Mouse (Mus musculus) kidney, adult 2 months (tissue): Measurements from ENCODE around the gene Fxyd6. TPM values are rescaled to one million over a fixed set of nuclear protein-coding genes. Genes with fewer than 3 reads are reported as not detected.

Experiments used
- DNase-seq: peaks from one replicate; pipeline ENCODE4 v3.0.0; 2021
- H3K27ac ChIP-seq: fragments of 200-500 bp; 2 replicates; pipeline ENCODE4 v1.5.1; 2012; ENCODE audit warnings: low read depth, low read length, control low read depth, inconsistent platforms; ENCODE audit not compliant: insufficient read depth
- H3K27me3 ChIP-seq: fragments of 200-500 bp; replicated peaks from 2 replicates; pipeline ENCODE4 v1.6.1; 2012; ENCODE audit warnings: mild to moderate bottlenecking, moderate library complexity, low read length, inconsistent platforms; ENCODE audit not compliant: control insufficient read depth, insufficient read depth
- H3K36me3 ChIP-seq: fragments of 200-500 bp; 2 replicates; pipeline ENCODE4 v1.6.1; 2012; ENCODE audit warnings: mild to moderate bottlenecking, moderate library complexity, low read length, inconsistent platforms; ENCODE audit not compliant: control insufficient read depth, insufficient read depth
- H3K4me1 ChIP-seq: fragments of 200-500 bp; 2 replicates; pipeline ENCODE4 v1.6.1; 2011; ENCODE audit warnings: low read length; ENCODE audit not compliant: control insufficient read depth, insufficient read depth
- H3K4me3 ChIP-seq: fragments of 200-500 bp; 2 replicates; pipeline ENCODE4 v1.5.1; 2011; ENCODE audit warnings: mild to moderate bottlenecking, low read depth, low read length, control low read depth; ENCODE audit not compliant: insufficient read depth
- CTCF ChIP-seq: fragments of 200-500 bp; conservative IDR thresholded peaks from 2 replicates; pipeline ENCODE4 v1.5.1; 2011; ENCODE audit warnings: low read depth, mild to moderate bottlenecking, control low read depth, low read length, moderate library complexity, mixed read lengths; ENCODE audit not compliant: insufficient read depth, insufficient read length
- POLR2A ChIP-seq: fragments of 200-500 bp; IDR thresholded peaks from one replicate; pipeline ENCODE4 v1.6.1; 2011; ENCODE audit warnings: low read depth, low read length, control low read depth
- WGBS: fragments of 180-500 bp; shearing (Covaris S2); methylation state at CpG from one replicate; pipeline ENCODE4 v1.1.7; 2018; 5-methylcytosine and 5-hydroxymethylcytosine counted together
- polyA plus RNA-seq: library from polyadenylated mRNA; depleted of rRNA; stranded (reverse); fragments of >200 nt; gene quantifications from 2 replicates; pipeline ENCODE4 v1.2.3, GENCODE M21; 2012

The Fxyd6 gene
- polyA plus RNA-seq, 1 experiment, result 20.3 TPM

DNA sequence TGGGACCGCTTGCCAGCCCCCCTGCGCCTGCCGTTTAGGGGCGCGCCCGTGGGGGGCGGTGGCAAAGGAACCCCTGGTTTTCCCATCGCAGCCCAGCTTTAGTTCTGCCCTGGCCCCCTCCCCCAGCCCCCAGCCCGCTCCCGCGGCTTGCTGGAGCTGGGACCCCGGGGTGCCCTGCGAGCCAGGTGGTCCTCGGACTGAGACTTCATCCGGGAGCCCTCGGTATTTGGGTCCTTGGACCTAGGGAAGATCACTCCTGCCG is 60.6 kb downstream of the Fxyd6 start:
- 2% methylated on average over 17 of the region's 17 CpGs for WGBS
- H3K36me3 ChIP-seq, result no peaks in the 10 kb centered on the region
- H3K4me3 ChIP-seq, result no peak overlapping the region
- TF ChIP-seq CTCF (no peak), POLR2A (no peak)
- no peak overlapping the region for H3K27ac ChIP-seq
- H3K27me3 ChIP-seq, result peaks cover 4% of the 10 kb centered on the region; the same call in 1 of the 2 replicates
- H3K4me1 ChIP-seq, result no peaks in the 10 kb centered on the region
- DNase-seq, result no peak

- 3% methylated on average over 26 of the region's 26 CpGs for WGBS
- Histone ChIP-seq H3K4me3 (peak overlapping the region; percentile 37), H3K27me3 (peaks cover 4% of the 10 kb centered on the region; the same call in 1 of the 2 replicates), H3K36me3 (no peaks in the 10 kb centered on the region), H3K27ac (no peak overlapping the region), H3K4me1 (no peaks in the 10 kb centered on the region)
- peak; percentile 42 for DNase-seq
- TF ChIP-seq POLR2A, result no peak
- TF ChIP-seq CTCF, result no peak
Observed at GRCm38 (mm10) chr9:45431150-45431549, 61.2 kb downstream of the Fxyd6 start.

DNA sequence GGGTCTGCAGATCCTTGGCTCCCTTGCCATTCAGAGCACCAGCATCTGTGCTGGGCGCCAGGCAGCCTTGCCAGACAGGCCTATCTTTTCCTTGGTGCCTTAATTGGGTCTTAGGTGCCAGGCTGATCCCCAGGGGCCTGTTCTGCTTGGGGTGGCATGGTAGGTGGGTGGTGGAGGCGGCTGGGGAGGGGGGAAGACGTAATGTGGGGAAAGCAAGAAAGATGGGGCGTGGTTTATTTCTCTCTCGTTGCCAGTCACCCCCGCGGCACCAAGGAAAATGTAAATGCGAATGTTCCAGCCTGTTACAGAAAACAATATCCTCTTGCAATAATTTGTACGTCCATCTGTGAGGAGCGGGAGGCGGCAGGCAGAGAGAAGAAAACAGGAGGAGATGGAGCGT is 62.7 kb downstream of the Fxyd6 start:
- H3K36me3 ChIP-seq, result no peaks in the 10 kb centered on the region
- no peak overlapping the region for H3K4me3 ChIP-seq
- 76% methylated on average over 12 of the region's 12 CpGs for whole genome bisulfite sequencing
- TF ChIP-seq POLR2A, result no peak
- no peak for TF ChIP-seq CTCF
- H3K4me1 ChIP-seq, result no peaks in the 10 kb centered on the region
- peaks cover 4% of the 10 kb centered on the region; the same call in 1 of the 2 replicates for H3K27me3 ChIP-seq
- DNase-seq, result no peak
- H3K27ac ChIP-seq, result no peak overlapping the region

- WGBS, result 83% methylated on average over 9 of the region's 9 CpGs
- Histone ChIP-seq H3K27me3 (peaks cover 4% of the 10 kb centered on the region; the same call in 1 of the 2 replicates), H3K4me1 (no peaks in the 10 kb centered on the region), H3K4me3 (no peak overlapping the region), H3K27ac (no peak overlapping the region), H3K36me3 (no peaks in the 10 kb centered on the region)
- TF ChIP-seq POLR2A, result no peak
- no peak for DNase-seq
Observed at GRCm38 (mm10) chr9:45433119-45433518, 63.1 kb downstream of the Fxyd6 start.

DNA sequence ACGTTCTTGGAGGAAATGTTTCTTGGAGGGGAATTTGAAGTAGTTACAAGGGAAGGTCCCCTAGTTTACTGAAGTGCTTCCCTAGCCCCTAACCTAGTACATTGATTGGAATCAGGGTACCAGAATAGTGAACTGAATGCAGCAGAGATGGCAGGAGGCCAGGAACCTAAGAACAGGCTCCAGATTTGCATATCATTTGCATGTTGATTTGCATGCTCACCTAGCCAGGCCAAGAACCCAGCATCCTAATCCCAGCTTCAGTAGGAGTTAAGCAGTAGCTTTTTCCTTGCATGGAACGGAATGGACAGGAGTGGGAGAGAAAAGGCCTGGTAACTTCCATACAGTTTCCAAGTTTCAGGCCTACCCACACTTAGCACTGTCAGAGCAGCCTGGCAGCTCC is 64.2 kb downstream of the Fxyd6 start:
- 76% methylated on average over 2 of the region's 2 CpGs for WGBS
- no peak overlapping the region for H3K4me3 ChIP-seq

GRCm38 (mm10) chr9:45439025-45439424 is 69.0 kb downstream of the Fxyd6 start:
- TF ChIP-seq POLR2A (no peak), CTCF (no peak)
- WGBS, result 76% methylated on average over 4 of the region's 4 CpGs
- no peak overlapping the region for H3K4me3 ChIP-seq

More for the DNA sequence above, 64.2 kb downstream of the Fxyd6 start:
- Histone ChIP-seq H3K36me3 (no peaks in the 10 kb centered on the region), H3K27ac (no peak overlapping the region), H3K27me3 (peaks cover 4% of the 10 kb centered on the region; the same call in 1 of the 2 replicates), H3K4me1 (no peaks in the 10 kb centered on the region)
- no peak for DNase-seq
- TF ChIP-seq CTCF (no peak), POLR2A (no peak)

DNA sequence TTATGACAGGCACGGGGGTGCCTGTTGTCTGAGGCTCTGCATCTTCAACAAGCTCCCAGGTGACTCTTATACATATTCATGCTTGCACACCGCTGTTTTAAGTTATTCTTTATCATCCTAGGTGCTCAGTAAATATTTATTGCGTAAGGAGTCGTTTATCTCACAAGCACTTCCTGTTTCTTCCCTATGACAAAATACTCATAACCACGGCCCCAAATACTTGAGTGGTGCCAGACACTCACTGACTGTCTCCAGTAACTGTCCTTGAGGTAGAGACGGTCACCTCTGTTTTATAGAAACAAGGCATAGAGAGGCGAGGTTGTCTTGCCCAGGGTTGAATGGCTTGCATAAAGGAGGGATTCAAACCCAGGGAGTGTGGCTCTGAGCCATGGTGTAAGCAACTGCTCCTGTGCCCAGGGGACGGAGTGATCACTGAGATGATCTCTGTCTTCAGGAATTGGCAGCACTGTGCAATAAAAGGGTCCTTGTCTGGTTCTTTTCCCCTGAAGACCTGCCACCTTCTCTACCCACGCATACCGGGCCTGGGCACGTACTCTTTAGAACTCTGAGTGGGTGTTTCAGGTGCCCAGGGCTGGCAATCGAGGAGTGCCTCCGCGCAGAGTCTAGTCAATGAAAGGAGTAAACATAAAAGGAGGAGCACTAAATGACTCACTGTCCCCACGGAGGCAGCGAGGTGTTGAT is 70.2 kb downstream of the Fxyd6 start:
- Histone ChIP-seq H3K4me1 (no peaks in the 10 kb centered on the region), H3K4me3 (no peak overlapping the region), H3K27me3 (no peaks in the 10 kb centered on the region), H3K36me3 (no peaks in the 10 kb centered on the region), H3K27ac (no peak overlapping the region)
- no peak for TF ChIP-seq POLR2A
- TF ChIP-seq CTCF, result no peak
- no peak for DNase-seq
- 76% methylated on average over 16 of the region's 16 CpGs for WGBS

More at GRCm38 (mm10) chr9:45439025-45439424, 69.0 kb downstream of the Fxyd6 start:
- H3K27me3 ChIP-seq, result no peaks in the 10 kb centered on the region
- no peaks in the 10 kb centered on the region for H3K4me1 ChIP-seq
- no peak overlapping the region for H3K27ac ChIP-seq
- DNase-seq, result no peak
- H3K36me3 ChIP-seq, result no peaks in the 10 kb centered on the region
